Mouse (Mus musculus) spleen, postnatal 0 days (tissue): ENCODE data around the gene Gm44503. TPM values are rescaled to one million over a fixed set of nuclear protein-coding genes. Genes with fewer than 3 reads are reported as not detected.

Experiments used
- polyA plus RNA-seq: library from polyadenylated mRNA; unstranded; fragments of >200 nt; fragmentation: Nextera tagmentation; extraction: Ambion mirVana; gene quantifications from 2 replicates; pipeline ENCODE4 v1.2.1, GENCODE M21; 2015

Gm44503 gene
- not detected in 2 replicates for polyA plus RNA-seq

GRCm38 (mm10) chr9:72958521-72959450, at the start of gene Gm44503, which contains the start of gene Dyx1c1:
TSS of gene Gm44503 (plus strand) at chr9:72958852.
TSS of gene Dyx1c1 (plus strand) at chr9:72958785.

GRCm38 (mm10) chr9:72925021-72925934, 33.4 kb upstream of the Gm44503 start, which contains the start of gene Pygo1:
TSS of gene Pygo1 (plus strand) at chr9:72925645.

GRCm38 (mm10) chr9:72985250-72986220, 26.9 kb downstream of the Gm44503 start, which contains the start of the genes Ccpg1os and Ccpg1:
TSS of gene Ccpg1os (minus strand) at chr9:72985382.
TSS of gene Ccpg1 (plus strand) at chr9:72985429.

GRCm38 (mm10) chr9:73040080-73040479, 81.4 kb downstream of the Gm44503 start, which contains the start of gene Pigb:
TSS of gene Pigb (minus strand) at chr9:73040378.

GRCm38 (mm10) chr9:73044146-73045079, 85.8 kb downstream of the Gm44503 start, which contains the start of gene Rab27a:
TSS of gene Rab27a (plus strand) at chr9:73044854.

Other genes starting within 250 kb of the Gm44503 start
- 0.14 and 0.25 TPM in 2 replicates for gene Prtg, start 152.0 kb upstream of the Gm44503 start, polyA plus RNA-seq
- gene Pygo1, start 33.2 kb upstream of the Gm44503 start, polyA plus RNA-seq, result 0.70 and 0.99 TPM in 2 replicates
- gene Dyx1c1, start 67 bp upstream of the Gm44503 start, polyA plus RNA-seq, result 0.47 and 0.52 TPM in 2 replicates
- 5.4 TPM in 2 replicates for gene Ccpg1os, start 26.5 kb downstream of the Gm44503 start, polyA plus RNA-seq
- gene Ccpg1, start 26.6 kb downstream of the Gm44503 start, polyA plus RNA-seq, result 23.4 and 28.8 TPM in 2 replicates
- 5.5 TPM in 2 replicates for gene Pigb, start 81.5 kb downstream of the Gm44503 start, polyA plus RNA-seq
- gene Rab27a, start 86.0 kb downstream of the Gm44503 start, polyA plus RNA-seq, result 11.1 and 15.8 TPM in 2 replicates
- gene Khdc3, start 143.0 kb downstream of the Gm44503 start, polyA plus RNA-seq, result 0.20 and 0.29 TPM in 2 replicates
- gene Gm20509, start 143.6 kb downstream of the Gm44503 start, polyA plus RNA-seq, result not detected in 2 replicates
- 78.3 and 81.8 TPM in 2 replicates for gene Rsl24d1, start 154.6 kb downstream of the Gm44503 start, polyA plus RNA-seq